Mouse (Mus musculus) heart, postnatal 0 days (tissue): ENCODE data around the gene Slc16a10.

ENCODE experiments used
- CTCF ChIP-seq: IDR thresholded peaks from 2 replicates; pipeline ENCODE4 v1.5.1; 2016; ENCODE audit warnings: antibody characterized with exemption, control low read depth, low read depth
- EP300 ChIP-seq: IDR thresholded peaks from 2 replicates; pipeline ENCODE4 v1.6.1; 2016; ENCODE audit warnings: antibody characterized with exemption, low read depth

DNA sequence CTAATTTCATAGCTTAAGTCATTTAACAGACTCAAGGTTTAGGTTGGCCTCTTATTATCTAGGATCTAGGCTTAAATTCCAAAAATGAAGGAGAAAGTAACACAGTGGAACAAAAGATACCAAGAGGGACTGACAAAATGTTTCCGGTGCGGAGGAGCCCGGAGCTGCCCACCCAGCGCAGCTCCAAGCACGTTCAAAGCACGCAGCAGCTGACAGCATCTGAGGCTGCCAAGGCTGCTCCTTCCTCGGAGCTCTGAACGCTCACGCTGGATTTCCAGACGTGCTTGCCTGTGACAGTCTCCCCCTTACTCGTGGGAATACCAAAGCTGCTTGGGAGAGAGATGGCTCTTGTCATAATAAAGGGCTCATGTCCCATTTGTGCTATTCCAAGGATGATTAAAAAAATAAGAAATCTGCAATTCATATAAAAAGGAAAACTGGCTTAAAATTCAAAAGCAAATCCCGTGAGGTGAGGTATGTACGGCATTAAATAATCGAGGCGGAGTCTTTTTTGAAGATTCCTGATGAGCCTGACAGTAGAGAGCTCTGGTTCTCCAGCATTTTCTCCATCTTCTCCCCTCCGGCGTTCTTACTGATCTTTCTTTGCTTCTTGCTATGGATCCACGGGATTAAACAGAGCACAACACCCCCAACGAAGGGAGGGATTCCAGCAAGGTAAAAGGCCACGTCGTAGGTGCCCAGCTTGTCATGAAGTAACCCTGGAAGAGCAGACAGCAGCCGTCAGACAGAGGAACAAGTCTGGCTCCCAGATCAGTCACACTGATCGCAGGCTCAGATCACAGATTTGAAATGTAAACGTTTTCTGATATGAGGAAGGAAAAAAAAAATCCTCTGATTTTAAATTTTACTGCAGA lies 105.1 kb downstream of the Slc16a10 start:
- no peak for TF ChIP-seq CTCF
- TF ChIP-seq EP300 = no peak
